Mouse (Mus musculus) olfactory bulb, adult 2 months (tissue): Measurements from ENCODE around the gene Rsrp1.

Experiments
- CTCF ChIP-seq: fragments of 200-500 bp; IDR thresholded peaks from 2 replicates; pipeline ENCODE4 v1.5.1; 2012; ENCODE audit warnings: low read depth, mild to moderate bottlenecking, low read length, moderate library complexity; ENCODE audit not compliant: insufficient read depth
- POLR2A ChIP-seq: fragments of 200-500 bp; IDR thresholded peaks from 2 replicates; pipeline ENCODE4 v1.6.1; 2012; ENCODE audit warnings: mild to moderate bottlenecking, low read depth, low read length, moderate library complexity; ENCODE audit not compliant: insufficient read depth

- TF ChIP-seq CTCF, result no peak
- peak; percentile 63; the same call in 1 of the 2 replicates for TF ChIP-seq POLR2A
These were observed 7.5 kb downstream of the Rsrp1 start, which contains the start of gene Syf2 for GRCm38 (mm10) chr4:134930684-134931481.
